Mouse (Mus musculus): ENCODE measurements around the gene Sp8. TPM values are rescaled to one million over a fixed set of nuclear protein-coding genes. Genes with fewer than 3 reads are reported as not detected.

The Sp8 gene
- polyA plus RNA-seq, 1 experiment from 2014 or later: 24.8 TPM

DNA sequence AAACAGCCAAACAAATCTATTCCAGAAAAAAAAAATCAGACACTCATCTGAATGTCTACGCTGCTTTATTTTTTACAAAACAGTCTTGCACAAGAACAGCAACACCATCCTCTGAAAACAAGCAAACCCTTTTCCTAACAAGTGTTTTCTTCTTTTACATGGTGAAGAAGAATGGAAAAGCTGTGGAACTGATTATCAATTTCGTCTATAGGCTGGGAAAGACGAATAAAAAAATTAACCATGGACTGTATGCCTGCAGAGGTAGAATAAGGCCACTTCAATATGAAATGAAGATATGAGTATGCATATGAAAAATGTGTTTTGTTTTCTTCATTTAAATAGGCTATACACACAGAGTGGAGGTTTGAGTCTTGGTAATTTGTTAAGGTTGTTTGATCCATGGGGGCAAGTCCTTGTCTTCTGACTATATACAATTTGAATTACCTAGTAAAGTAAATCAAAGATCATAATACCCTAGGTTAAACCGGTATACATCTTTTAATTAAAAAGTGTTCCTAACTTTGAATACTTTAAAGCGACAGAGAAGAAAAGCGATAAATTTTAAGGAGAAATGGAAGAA is 4.1 kb upstream of the Sp8 start:
- H3K27me3 ChIP-seq: peaks cover 64% of the 10 kb centered on the region
- H3K4me1 ChIP-seq: peaks cover 38% of the 10 kb centered on the region
- WGBS: 12% methylated on average over 6 of the region's 6 CpGs
- no peak for ATAC-seq (ENCODE audit: low FRiP score)
- H3K4me2 ChIP-seq: no peak overlapping the region
- H3K9ac ChIP-seq: no peak overlapping the region
- no peaks in the 10 kb centered on the region for H3K36me3 ChIP-seq (replicated peaks)
- H3K27ac ChIP-seq: no peak overlapping the region
- H3K9me3 ChIP-seq: no peaks in the 10 kb centered on the region
- no peak overlapping the region for H3K4me3 ChIP-seq (replicated peaks)

DNA sequence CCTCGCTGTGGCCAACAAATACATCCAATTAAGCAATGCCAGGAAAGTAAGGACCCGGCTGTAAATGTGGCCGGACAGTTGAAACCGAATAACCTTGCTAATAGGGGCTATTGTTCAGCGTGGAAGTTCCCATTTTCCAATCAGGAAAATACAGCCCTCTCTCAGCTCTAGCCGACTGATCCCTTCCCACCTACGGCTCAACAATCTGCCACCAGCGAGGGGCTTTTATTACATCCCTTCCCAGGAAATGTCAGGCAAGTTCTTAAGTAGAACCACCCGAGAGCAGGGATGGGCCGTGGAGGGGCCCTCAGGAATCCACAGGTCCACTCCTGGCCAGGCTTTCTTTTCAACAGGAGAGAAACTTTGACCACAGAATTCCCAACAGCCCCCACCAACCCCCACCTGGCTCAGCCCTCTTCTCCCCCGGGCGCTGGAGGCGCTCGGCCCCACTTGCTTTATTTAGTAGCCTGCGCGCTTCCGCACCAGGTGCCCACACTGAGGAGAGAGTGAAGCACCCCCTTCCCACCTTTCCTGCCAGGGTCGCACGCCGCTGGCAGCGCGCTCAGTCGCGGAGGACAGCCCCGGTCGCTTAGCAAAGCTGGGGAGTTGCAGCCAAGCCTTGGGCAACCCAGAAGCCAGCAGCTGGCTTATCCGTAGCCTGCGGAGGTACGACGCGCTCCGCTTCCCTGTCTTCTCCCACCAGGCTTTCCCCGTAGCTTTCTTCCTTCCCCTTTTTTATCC is 3.3 kb upstream of the Sp8 start:
- H3K36me3 ChIP-seq (replicated peaks): no peaks in the 10 kb centered on the region
- peak overlapping the region; percentile 60 for H3K4me2 ChIP-seq
- ATAC-seq (ENCODE audit: low FRiP score): 0 out of 2 replicates have a peak, but pooled peaks have one; percentile 10
- peak overlapping the region; percentile 50 for H3K9ac ChIP-seq
- H3K4me1 ChIP-seq: peaks cover 34% of the 10 kb centered on the region
- peak overlapping the region; percentile 43 for H3K27ac ChIP-seq
- peak overlapping the region; percentile 34 for H3K4me3 ChIP-seq (replicated peaks)
- H3K27me3 ChIP-seq: peaks cover 63% of the 10 kb centered on the region
- under 1% methylated on average over 33 of the region's 33 CpGs for WGBS
- no peaks in the 10 kb centered on the region for H3K9me3 ChIP-seq

DNA sequence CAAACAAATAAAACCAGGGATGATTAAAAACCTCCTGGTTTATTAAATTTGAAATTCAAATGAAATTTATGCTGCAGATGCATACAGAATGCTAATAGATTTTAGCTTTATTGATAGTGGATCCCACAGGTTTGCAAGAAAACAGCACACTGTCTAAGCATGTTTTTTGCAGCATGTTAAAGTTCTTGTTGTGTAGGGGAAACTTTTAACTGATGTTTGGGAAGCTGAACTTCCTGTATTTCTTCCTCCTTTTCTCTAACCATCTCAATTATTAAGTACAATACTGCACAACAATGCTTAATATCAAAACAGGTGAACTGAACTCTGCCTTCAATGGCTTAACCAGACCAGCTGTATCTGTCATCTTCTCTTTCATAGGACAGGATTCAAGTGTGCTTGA is 2.0 kb upstream of the Sp8 start:
- Histone ChIP-seq H3K36me3 (replicated peaks) (no peaks in the 10 kb centered on the region), H3K4me1 (peaks cover 43% of the 10 kb centered on the region), H3K27ac (no peak overlapping the region), H3K9me3 (no peaks in the 10 kb centered on the region), H3K4me3 (replicated peaks) (no peak overlapping the region), H3K9ac (no peak overlapping the region), H3K27me3 (peaks cover 64% of the 10 kb centered on the region), H3K4me2 (peak overlapping the region; percentile 60)
- ATAC-seq (ENCODE audit: low FRiP score): no peak

DNA sequence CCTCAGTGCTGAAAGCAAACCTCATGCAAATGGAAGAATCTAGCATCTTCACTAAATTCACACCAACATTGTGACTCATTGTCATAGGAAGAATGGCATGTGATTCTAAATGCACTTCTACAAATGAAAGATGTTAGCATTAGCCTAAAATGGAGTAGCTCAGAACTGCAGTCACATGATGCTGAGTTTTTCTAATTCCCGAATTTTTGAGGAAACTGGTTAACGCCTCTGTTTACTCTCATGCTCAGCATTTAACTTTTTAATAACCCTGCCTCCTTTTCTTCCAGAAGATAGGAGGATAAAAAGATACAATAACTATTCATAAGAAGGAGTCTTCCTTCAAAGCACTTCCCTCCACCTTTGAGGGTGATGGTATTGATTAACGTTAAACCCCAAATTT is 1.3 kb upstream of the Sp8 start:
- no peak for ATAC-seq (ENCODE audit: low FRiP score)
- no peaks in the 10 kb centered on the region for H3K9me3 ChIP-seq
- H3K4me2 ChIP-seq: no peak overlapping the region
- no peaks in the 10 kb centered on the region for H3K36me3 ChIP-seq (replicated peaks)
- WGBS: 10% methylated on average over 3 of the region's 3 CpGs
- H3K27ac ChIP-seq: no peak overlapping the region
- no peak overlapping the region for H3K4me3 ChIP-seq (replicated peaks)
- H3K9ac ChIP-seq: no peak overlapping the region
- peaks cover 44% of the 10 kb centered on the region for H3K4me1 ChIP-seq
- peaks cover 66% of the 10 kb centered on the region for H3K27me3 ChIP-seq

DNA sequence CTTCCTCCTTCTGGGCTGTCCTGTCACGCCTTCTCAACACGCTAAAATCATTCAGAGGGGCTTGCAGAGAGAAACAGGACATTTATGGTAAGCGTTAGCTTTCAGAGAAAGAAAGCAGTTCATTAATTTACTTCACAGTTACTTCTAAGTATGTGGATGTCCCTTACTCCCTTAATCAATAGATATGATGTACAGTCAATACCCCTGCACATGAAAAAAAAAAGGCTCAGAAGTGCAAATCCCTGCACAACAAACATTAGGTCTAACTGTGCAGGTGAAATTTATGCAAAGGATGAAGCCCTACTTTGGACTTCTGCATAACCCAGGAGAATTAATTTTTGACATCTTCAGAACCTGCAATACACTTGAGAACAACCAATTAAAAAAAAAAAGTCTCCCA is 778 bp upstream of the Sp8 start:
- no peaks in the 10 kb centered on the region for H3K9me3 ChIP-seq
- no peak overlapping the region for H3K4me3 ChIP-seq (replicated peaks)
- H3K27me3 ChIP-seq: peaks cover 66% of the 10 kb centered on the region
- no peaks in the 10 kb centered on the region for H3K36me3 ChIP-seq (replicated peaks)
- 5% methylated on average over 3 of the region's 3 CpGs for WGBS
- no peak overlapping the region for H3K9ac ChIP-seq
- ATAC-seq (ENCODE audit: low FRiP score): no peak
- peaks cover 44% of the 10 kb centered on the region for H3K4me1 ChIP-seq
- no peak overlapping the region for H3K27ac ChIP-seq
- no peak overlapping the region for H3K4me2 ChIP-seq

DNA sequence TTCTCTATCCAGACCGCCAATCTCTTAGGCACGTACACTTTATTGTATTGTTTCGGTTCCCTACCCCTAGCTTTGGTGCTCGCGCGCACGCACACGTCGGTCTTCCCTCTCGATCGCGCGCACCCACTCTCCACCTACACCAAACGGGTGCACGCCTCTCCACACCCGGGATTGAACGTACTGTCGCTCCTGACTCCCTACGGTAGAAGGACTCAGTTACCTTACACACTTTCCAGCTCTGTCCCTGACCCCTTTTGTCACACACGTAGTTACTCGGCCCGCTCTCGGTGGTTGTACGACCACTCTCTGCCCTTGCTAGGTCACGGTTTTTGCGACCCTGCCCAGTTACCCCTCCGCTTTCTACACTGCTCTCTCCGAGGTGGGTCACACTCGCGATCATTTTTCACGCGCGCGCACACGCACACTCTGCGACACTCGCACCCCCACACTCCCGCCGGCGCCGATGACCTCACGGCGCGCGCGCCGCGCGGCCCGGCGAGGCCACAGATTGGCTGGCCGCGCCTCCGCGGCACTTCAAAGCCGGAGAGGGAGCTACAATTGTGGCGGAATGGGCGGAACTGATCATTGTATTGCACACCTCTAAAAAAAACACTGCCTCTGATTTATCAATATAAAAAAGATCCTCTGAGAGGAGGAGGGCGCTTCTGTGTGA is 656 bp downstream of the Sp8 start:
- Histone ChIP-seq H3K27me3 (peaks cover 64% of the 10 kb centered on the region), H3K4me2 (peak overlapping the region; percentile 65), H3K9me3 (no peaks in the 10 kb centered on the region), H3K4me3 (replicated peaks) (peak overlapping the region; percentile 57), H3K27ac (peak overlapping the region; percentile 85), H3K4me1 (peaks cover 32% of the 10 kb centered on the region), H3K9ac (peak overlapping the region; percentile 65), H3K36me3 (replicated peaks) (no peaks in the 10 kb centered on the region)
- ATAC-seq (ENCODE audit: low FRiP score): peak; percentile 62
- WGBS: under 1% methylated on average over 59 of the region's 59 CpGs

DNA sequence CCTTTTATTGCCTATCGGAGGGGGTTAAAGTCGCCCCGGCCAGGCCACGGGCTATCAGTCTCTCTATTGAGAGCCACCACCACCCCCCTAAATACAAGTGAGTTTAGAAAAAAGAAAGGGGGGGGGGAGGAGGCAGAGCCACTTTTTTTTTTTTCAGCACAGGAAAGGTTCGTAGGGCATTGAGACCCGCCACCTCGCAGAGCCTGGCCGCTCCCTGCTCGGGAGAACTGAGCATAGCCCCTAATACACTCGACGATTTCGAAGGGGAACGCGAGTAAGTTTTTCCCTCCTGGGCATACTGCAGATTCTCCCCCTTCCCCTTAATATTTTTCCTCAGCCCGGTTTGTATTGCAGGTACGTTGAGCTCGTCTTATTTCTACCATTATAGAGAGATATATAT is 1.3 kb downstream of the Sp8 start:
- Histone ChIP-seq H3K27ac (peak overlapping the region; percentile 85), H3K4me2 (peak overlapping the region; percentile 65), H3K36me3 (replicated peaks) (no peaks in the 10 kb centered on the region), H3K4me1 (peaks cover 32% of the 10 kb centered on the region), H3K27me3 (peaks cover 66% of the 10 kb centered on the region), H3K9me3 (no peaks in the 10 kb centered on the region), H3K4me3 (replicated peaks) (peak overlapping the region; percentile 57), H3K9ac (peak overlapping the region; percentile 65)
- 1% methylated on average over 17 of the region's 17 CpGs for WGBS
- ATAC-seq (ENCODE audit: low FRiP score): no peak

DNA sequence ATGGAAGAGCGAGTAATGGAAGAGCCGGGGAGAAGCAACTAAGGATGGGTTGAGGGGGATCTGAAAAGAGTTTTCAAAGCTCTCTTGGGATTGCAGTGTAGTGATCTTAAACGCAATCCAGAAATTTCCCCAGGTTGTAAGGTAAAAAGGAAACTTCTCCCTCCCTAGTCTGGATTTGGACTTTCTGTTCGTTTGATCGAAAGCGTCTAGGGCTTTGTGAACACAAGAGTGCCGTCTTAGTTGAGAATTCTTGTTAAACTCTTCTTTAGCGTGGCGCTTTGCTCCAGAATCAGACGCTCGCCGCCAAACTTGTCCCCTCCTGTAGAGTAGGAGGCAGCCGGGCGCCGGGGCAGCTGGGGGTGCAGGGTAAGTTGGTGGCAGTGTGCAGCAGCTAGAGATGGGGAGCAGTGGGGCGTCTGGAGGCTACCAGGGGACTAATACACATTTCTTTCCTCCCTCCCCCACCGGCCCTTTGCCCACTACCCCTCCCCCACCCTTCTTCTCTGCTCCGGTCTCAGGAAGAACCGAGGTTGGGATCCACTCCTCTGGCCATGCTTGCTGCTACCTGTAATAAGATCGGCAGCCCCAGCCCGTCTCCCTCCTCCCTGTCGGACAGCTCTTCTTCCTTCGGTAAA is 1.8 kb downstream of the Sp8 start:
- peaks cover 63% of the 10 kb centered on the region for H3K27me3 ChIP-seq
- ATAC-seq (ENCODE audit: low FRiP score): peak; percentile 36; the same call in 1 of the 2 replicates
- H3K9me3 ChIP-seq: no peaks in the 10 kb centered on the region
- peaks cover 27% of the 10 kb centered on the region for H3K4me1 ChIP-seq
- peak overlapping the region; percentile 65 for H3K4me2 ChIP-seq
- H3K27ac ChIP-seq: peak overlapping the region; percentile 85
- no peaks in the 10 kb centered on the region for H3K36me3 ChIP-seq (replicated peaks)
- WGBS: under 1% methylated on average over 21 of the region's 23 CpGs
- peak overlapping the region; percentile 65 for H3K9ac ChIP-seq
- H3K4me3 ChIP-seq (replicated peaks): peak overlapping the region; percentile 57

DNA sequence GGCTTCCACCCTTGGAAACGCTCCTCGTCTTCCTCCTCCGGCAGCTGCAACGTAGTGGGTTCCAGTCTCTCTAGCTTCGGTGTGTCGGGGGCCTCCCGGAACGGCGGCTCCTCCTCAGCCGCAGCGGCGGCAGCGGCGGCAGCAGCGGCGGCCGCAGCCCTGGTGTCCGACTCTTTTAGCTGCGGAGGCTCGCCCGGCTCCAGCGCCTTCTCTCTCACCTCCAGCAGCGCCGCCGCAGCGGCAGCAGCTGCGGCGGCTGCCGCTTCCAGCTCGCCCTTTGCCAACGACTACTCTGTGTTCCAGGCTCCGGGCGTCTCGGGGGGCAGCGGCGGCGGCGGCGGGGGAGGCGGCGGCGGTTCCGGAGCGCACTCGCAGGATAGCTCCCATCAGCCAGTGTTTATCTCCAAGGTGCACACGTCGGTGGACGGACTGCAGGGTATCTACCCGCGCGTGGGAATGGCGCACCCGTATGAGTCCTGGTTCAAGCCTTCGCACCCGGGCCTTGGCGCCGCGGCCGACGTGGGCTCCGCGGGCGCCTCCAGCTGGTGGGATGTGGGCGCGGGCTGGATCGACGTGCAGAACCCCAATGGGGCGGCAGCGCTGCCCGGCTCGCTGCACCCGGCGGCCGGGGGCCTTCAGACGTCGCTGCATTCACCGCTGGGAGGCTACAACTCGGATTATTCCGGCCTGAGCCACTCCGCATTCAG is 2.5 kb downstream of the Sp8 start:
- Histone ChIP-seq H3K9ac (peak overlapping the region; percentile 65), H3K27ac (peak overlapping the region; percentile 85), H3K4me3 (replicated peaks) (peak overlapping the region; percentile 57), H3K9me3 (no peaks in the 10 kb centered on the region), H3K36me3 (replicated peaks) (no peaks in the 10 kb centered on the region), H3K27me3 (peaks cover 65% of the 10 kb centered on the region), H3K4me1 (peaks cover 28% of the 10 kb centered on the region), H3K4me2 (peak overlapping the region; percentile 65)
- WGBS: 0% methylated on average over 79 of the region's 80 CpGs
- ATAC-seq (ENCODE audit: low FRiP score): peak; percentile 40

DNA sequence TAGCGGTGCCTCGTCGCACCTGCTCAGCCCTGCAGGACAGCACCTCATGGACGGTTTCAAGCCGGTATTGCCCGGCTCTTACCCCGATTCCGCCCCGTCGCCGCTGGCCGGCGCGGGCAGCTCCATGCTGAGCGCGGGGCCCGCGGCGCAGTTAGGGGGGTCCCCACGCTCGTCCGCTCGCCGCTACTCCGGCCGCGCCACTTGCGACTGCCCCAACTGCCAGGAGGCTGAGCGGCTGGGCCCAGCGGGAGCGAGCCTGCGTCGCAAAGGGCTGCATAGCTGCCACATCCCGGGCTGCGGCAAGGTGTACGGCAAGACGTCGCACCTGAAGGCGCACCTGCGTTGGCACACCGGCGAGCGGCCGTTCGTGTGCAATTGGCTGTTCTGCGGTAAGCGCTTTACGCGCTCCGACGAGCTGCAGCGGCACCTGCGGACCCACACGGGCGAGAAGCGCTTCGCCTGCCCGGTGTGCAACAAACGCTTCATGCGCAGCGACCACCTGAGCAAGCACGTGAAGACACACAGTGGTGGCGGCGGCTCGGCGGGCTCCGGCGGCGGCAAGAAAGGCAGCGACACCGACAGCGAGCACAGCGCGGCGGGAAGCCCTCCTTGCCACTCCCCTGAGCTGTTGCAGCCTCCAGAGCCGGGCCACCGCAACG is 3.2 kb downstream of the Sp8 start:
- WGBS: under 1% methylated on average over 77 of the region's 78 CpGs
- Histone ChIP-seq H3K4me1 (peaks cover 31% of the 10 kb centered on the region), H3K36me3 (replicated peaks) (no peaks in the 10 kb centered on the region), H3K9ac (peak overlapping the region; percentile 65), H3K27ac (peak overlapping the region; percentile 85), H3K4me2 (peak overlapping the region; percentile 65), H3K9me3 (no peaks in the 10 kb centered on the region), H3K4me3 (replicated peaks) (peak overlapping the region; percentile 57), H3K27me3 (peaks cover 59% of the 10 kb centered on the region)
- peak; percentile 37 for ATAC-seq (ENCODE audit: low FRiP score)

DNA sequence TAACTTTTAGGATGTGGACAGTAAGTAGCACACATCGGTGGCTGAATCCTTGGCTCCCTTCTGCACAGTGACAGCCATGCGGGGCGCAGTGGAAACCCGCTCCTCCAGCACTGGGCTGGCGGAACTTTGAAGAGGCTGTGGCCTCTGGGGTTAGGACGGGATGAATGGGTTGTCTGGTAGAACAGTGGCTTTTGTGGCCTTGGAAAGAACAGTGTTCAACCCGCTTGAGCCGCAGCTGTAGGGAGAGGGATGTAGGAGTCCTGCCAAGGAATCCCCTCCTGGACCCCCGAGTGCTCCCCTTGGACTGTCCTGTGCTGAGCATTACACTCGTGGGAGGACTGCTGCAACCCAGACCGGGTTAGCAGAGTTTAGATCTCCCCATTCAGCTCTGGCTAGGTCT is 3.9 kb downstream of the Sp8 start:
- Histone ChIP-seq H3K4me1 (peaks cover 36% of the 10 kb centered on the region), H3K4me3 (replicated peaks) (peak overlapping the region; percentile 57), H3K9ac (peak overlapping the region; percentile 65), H3K36me3 (replicated peaks) (no peaks in the 10 kb centered on the region), H3K4me2 (peak overlapping the region; percentile 65), H3K9me3 (no peaks in the 10 kb centered on the region), H3K27me3 (peaks cover 54% of the 10 kb centered on the region), H3K27ac (peak overlapping the region; percentile 85)
- ATAC-seq (ENCODE audit: low FRiP score): no peak
- WGBS: 1% methylated on average over 11 of the region's 11 CpGs
